Mouse (Mus musculus) cerebellum, adult (tissue): ENCODE results near the gene Gm20388.

Experiments used
- ATAC-seq: cut with Nextera tagmentation; 2 replicates; pipeline ENCODE4 v1.9.2; 2017; ENCODE audit warnings: mild to moderate bottlenecking, moderate library complexity, mixed read lengths; ENCODE audit not compliant: insufficient number of reproducible peaks, low FRiP score, low TSS enrichment

The Gm20388 gene

DNA sequence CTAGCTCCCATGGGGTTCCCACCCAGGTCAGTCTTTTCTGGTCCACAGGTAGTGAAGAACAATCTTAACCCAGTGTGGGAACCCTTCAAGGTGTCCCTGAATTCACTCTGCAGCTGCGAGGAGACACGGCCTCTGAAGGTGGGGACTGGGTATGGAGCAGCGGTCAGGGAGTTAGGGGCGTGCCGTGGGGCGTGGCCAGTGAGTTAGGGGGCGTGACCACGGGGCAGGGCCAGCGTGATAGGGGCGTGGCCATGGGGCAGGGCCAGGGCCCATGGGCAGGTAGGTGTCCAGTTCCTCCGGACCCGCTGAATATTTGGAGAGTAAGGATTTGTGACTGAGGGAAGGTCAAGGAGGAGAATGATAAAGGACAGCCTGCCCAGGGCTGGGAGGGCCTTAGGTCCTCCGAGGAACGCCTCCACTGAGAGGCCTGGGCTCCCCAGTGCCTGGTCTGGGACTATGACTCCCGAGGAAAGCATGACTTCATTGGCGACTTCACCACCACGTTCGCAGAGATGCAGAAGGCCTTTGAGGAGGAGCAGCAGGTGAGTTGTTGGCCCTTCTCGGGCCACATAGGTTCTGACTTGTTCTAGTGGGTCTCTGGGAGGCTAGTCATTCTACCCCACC lies 3215.7 kb downstream of the Gm20388 start:
- no peak for ATAC-seq

DNA sequence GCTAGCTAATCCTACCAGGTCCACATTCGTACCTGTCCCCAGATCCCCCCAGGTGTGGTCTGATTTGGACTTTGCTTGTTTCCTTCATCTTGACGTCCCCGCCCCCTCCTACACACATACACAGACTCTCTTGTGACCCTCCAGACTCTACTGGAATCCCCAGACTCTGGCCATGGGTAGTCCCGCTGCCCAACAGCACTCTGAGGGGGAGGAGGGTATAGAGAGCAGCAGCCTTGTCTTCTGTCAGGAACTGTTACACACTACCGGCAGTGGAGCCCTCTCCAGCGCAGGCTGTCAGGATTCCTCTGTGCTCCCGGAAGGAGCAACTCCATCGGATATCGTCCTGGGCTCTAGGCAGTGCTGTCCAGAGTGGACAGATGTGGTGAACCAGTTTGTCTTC lies 3220.4 kb downstream of the Gm20388 start:
- no peak for ATAC-seq

DNA sequence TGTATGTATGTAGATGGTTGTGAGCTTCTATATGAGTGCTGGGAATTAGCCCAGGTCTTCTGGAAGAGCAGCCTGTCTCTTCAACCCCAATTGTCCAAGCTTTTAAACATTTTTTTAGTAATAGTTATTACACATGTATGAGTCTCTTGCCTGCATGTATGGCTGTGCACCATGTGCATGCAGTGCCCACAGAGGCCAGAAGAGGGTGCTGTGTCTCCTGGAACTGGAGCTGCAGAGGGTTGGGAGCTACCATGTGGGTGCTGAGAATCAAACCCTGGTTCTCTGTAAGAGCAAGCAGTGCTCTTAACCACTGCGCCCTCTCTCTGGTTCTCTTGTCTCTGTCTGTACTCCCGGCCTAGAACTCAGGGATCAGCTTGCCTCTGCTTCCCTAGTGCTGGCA lies 3222.3 kb downstream of the Gm20388 start:
- no peak for ATAC-seq

DNA sequence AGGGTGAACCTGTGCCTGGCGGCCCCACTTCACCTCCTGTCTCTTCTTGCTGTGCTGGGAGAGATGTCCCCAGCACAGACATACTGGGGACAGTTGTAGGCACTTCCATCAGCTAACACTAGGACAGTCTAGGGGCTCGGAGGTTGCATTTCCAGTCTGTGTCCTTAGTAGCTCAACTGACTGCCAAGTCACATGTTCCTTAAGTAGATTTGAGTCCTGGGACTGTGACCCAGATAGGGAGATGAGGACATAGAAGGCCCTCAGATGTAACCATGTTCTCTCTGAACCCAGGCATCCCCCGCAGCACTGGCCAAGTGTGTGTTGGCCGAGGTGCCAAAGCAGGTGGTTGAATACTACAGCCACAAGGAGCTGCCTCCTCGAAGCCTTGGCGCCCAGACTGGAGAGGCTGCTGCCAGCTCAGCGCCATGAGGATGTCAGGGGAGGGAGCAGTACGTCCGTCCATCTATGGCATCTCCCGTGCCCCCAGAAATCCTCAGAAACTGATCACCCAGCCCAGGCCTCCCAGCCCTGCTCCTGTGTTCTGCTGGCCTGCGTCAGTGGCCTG lies 3223.6 kb downstream of the Gm20388 start:
- no peak for ATAC-seq

DNA sequence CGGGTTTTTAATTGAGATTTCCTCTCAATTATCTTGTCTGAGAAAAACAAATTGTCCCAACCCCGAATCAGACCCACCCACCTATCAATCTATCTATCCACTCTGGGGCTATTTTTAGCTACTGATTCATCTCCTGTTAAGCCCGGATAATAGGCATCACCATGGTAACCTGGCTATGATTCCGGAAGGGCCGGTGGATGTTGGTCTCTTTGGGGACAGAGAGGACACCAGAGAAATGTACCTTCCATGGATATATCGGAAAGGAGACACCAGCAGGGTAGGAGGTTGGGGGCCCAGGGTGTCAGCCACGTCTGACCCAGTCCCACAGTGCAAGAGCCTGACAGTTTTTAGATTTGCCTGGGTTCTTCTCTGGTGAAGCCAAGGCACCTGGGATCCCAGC lies 3224.8 kb downstream of the Gm20388 start:
- ATAC-seq, result no peak

DNA sequence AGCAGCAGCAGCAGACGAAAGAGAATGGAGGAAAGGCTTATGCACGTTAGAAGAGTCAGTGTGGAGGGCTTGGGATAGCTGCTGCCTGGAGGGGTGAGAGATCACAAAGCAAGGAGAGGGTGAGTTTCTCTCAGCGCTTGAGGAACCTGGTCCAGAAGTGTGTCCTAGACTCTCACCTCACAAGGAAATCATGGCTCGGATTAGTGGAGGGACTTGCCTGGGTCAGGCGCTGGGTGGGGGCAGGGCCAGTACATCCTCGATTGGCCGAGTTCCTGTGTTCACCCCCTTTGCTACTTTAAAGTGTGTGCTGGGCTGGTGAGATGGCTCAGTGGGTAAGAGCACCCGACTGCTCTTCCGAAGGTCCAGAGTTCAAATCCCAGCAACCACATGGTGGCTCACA lies 3225.2 kb downstream of the Gm20388 start:
- no peak for ATAC-seq

DNA sequence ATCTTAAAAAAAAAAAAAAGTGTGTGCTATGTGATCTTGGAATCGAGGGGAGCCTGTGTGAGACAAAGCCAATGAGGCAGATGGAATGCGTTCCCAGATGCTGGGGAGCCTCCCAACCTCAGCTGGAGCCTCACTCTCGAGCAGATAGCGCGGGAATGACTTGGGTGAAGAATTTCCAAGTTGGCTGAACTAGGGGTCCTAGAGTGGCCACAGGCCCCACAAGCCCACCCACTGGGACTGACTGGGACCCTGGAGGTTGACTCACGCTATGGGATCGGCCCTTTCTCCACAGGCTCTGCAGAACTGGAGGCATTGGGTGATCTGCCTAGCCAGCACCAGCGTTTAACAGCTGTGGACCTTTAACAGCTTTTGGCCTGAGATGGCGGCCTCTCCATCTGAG lies 3225.6 kb downstream of the Gm20388 start:
- ATAC-seq, result no peak

DNA sequence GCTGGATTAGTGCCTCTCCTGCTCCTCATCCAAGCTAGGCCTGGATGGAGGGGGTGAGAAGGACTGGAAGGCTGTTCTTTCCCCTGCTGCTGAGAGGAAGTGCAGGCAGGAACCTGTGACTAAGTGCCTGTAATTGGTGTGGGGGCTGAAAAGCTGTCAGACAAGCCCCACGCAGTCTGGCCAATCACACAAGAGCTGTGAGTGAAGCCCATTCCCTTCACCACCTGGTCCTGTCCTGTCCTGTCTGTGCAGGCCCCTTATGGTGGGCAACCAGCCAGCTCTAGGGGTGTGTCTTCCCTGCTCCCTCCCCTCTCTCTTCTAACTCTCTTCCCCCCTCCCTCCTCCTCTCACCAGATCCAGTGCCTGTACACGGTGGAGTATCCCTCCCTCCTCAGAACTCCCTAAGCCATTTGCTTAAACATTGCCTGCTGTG lies 3227.0 kb downstream of the Gm20388 start:
- no peak for ATAC-seq

DNA sequence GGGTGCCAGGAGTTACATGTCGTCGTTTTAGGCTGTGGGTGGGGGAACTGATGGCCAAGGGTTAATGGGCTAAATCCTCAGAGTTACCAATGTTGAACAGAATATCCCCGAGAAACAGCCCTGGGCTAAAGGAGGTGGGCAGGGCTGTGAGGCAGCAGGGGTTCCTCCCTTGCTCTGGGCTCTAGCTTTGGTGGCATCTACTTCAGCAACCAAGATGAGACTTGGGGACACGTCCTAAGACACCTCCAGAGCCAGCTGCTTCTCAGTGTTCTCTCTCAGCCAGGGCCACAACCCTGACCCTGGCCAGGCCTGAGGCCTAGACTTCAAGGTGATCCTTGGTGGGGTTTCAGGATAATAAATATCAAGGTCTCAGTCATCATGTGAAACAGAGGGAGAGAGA lies 3228.1 kb downstream of the Gm20388 start:
- no peak for ATAC-seq

DNA sequence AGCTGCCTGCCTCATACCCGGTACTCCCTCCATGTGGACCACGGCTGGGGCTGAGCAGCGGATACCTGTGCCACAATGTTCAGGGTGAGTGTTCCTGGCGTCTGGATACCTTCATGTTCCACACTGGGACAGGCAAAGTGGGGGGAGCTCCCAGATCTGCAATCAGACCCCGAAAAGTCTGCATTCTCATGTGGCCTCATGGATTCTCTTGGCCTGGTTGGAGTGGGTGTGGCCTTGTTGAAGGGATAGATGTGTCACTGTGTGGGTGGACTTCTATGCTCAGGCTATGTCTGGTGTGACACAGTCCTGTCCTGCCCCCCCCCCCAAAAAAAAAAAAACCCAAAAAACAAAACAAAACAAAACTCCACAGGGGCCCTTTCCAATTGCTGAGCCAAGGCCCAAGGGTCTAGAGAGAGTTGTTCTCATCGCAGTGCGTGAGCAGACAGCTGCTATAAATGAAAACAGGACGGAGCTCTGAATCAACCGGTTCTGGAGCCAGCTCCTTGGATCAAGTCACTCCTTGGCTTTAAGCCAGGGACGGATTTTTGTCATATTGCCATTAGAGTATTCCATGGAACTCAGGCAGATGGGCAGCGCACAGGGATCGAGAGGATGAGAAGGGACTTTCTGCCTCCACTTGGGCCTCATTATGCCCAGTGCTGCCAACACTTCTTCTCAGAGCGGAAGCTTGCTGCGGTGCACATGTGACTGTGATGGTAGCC lies 3231.3 kb downstream of the Gm20388 start:
- peak; percentile 70; the same call in 1 of the 2 replicates for ATAC-seq

DNA sequence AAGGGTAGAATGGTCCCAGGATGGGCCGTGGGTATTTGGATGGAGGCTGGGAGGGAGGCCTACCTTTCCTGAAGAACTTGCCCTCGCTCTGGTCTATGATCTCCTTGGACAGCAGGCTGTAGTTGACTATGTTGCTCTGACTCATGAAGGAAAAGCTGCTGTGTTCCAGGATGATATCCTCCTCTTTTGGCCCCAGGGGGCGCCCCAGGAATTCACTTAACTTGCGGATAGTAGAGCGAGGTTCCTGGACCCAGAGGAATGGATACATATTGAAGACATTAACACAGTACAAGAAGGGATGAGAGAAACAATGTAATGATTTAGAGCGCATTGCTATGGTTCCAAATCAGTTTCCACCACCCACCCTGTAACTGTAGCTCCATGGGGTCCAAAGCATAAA lies 3234.6 kb downstream of the Gm20388 start:
- no peak for ATAC-seq

DNA sequence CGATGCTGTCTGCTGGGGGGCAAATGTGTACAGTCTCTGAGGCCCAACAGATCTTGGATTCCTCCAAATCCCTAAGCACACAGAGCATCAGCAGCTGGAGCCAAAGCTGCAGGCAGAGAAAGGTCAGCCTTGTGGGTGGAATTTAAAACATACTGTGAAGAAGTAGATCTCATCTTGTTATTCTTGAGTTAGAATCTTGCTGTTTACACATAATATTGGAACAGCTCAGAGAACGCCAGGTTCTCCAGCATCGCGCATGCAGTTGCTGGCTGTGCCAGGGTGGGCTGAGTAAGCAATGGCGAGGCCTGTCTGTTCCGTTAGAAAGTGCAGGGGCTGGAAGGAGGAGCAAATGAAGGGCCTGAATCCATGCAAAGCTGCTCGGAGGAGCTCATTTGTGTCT lies 3235.7 kb downstream of the Gm20388 start:
- no peak for ATAC-seq

DNA sequence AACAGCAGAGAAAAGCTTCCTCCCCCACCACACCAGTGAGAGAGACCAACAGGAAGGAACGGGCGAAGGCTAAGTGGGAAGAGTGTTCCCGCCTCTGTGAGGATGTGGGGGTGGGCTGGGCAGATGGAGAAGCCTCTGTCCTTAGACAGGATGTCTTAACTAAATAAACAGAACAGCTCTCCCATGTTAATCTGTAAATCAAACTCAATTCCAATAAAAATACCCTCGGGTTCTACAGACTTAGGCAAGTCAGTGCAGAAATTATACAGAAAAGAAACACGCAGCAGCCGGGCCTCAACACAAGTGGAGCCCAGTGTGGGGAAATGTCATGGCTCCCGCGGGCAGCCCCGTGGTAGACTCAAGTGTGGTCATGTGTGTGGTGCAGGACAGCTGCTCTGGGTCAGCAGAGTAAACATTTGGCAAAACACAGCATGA lies 3240.1 kb downstream of the Gm20388 start:
- ATAC-seq, result no peak

DNA sequence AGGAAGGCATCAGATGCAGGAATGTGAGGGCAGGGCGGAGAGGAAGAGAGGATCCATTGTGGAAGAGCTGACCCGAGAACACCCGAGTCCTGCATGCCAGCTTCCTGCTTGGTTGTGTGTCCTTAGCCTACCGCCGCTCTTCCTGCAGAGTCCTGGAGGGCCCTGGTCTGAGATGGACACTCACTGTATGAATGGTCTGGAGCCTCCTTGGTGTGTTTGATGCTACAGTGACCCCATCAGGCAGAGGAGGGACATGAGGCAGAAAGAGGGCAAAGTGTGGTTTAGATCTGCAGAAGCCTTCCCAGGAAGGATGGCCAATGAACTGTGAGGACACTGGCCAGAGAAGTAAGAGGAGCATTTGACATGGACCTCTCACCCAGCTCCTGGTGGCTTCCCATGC lies 3244.5 kb downstream of the Gm20388 start:
- ATAC-seq, result no peak

DNA sequence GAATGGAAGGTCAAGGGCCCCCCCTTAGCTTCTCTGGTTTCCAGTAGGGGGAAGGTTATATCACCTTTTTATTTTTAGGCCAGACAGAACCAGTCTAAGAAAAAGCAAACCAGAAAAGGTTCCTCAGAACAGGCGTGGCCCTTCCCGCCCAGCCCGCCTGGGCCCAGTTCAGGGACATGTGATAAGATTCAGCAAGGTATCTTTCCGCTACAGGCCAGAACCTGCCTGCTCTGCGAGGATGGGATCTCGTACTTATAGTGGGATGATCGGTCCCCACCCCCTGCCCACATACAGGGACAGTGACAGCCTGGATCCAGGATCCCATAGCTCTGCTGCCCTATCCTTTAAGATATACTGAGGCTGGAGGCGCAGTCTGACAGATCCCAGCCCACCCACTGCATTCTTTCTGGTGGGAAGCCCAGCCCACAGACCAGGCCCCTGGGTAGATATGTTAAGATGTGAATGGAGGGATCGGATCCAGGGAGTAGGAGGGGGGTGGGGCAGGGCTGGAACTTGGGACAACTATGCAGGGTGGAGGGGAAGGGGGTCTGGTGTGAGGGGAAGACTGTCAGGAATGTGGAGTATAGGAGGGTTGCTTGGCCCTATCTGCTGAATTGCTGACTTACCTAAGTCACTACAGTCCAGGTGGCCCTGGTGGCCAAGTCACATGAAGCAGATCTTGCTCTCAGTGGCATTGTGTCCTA lies 3245.6 kb downstream of the Gm20388 start:
- no peak for ATAC-seq

DNA sequence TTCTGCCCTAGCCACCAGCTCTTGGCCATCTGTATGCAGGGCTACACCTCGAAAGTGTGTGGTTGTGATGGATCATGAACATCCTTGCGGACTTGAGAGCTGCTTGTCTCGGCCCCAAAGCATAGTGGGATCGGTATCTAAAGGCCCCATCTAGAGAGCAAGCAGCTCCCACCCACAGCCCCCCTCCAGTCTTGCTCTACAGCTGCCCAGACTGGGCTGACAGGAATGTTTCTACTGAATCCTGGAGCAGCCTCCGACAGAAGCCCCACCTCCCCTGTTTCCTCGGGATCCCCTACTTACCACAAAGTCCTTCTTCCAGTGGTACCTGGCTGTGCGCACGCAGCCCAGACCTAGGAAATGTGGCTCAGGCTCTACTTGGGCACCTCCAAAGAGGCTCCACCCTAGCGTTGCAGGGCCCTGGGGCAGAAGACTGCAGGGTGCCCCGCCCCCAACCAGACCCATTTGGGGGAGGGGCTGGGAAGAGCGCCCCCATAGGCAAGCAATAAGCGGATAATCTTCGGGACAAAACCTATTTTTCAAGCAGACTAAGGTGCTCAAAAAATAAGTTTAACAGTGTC lies 3247.3 kb downstream of the Gm20388 start, which contains the start of gene Sult5a1:
Gene Sult5a1 (minus strand): TSS at position 428 of the 578 bp plus-strand sequence.
- ATAC-seq, result no peak

DNA sequence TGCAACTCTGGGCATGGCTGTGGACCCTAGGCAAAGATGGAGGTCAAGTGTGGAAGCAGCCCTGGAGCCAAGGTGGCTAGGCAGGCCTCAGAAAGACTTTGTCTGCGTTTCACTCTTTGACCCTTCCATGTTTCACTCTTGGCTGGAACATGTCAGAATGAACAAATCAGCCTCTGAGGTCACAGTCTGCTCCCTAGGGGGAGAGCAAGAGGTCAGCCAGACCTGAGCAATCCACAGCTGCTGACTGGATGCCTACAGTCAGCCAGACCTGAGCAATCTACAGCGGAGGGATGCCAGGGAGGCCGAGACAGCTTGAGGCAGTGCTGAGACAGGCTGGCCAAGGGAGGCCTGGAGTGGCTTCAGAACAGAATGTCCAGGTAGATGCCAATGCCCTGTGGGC lies 3270.8 kb downstream of the Gm20388 start:
- no peak for ATAC-seq

DNA sequence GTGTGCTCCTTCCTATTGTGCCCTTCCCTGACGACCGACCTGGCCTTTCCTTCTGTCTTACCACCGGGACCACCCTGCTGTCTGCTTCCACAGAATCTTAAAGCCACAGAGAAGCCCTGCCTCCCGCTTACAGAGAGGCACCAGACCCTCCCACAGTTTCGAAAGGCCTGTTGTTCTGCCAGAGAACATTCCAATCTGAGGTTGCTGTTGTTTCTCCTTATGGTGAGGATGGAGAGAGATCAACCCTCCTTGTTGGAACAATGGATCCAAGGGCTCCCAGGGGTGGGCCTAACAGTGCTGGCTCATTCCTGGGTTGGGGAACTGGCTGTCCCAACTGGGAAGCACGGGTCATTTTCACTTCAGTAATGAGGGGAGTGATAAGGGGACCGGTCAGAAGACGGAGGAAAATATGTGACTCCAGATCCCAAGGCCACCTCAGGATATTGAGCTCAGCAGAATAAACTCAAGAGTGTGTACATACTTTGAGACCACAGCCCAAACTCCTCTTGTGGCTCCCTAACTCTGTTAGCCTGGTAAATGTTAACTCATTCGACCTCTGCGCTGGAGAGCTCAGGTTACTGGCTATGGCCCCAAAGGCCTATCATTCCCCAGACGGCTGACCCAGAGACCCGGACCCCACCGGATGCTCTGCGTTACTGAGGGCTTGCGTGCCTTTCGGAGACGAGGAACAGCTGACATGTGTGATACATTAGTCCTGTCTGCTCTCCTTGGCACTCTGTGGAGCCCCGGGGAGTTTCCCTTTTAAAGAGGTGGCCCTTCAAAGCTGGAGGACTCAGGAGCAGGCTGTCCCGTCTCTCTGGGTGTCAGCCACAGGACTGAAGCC lies 3275.1 kb downstream of the Gm20388 start, which contains the start of gene Dpep1:
Gene Dpep1 (plus strand): TSS at position 677 of the 844 bp plus-strand sequence.
- ATAC-seq, result no peak

DNA sequence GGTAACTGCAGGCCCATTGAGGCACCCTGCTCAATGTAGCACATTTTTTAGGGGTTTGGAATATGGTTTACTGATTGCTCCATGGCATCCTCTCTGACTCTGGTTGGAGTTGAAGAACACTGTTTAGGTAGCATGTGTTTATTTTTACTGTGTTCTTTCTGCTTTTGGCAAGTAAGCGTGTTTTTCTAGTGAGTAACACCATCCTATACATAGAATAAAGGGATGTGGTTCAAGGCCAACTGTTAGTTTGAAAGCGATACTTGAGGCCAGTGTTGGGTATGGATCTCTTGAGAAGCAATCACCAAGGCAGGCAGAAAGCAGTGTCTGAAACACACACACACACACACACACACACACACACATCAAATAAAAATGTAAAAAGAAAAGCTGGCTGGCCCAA lies 3277.4 kb downstream of the Gm20388 start:
- no peak for ATAC-seq

DNA sequence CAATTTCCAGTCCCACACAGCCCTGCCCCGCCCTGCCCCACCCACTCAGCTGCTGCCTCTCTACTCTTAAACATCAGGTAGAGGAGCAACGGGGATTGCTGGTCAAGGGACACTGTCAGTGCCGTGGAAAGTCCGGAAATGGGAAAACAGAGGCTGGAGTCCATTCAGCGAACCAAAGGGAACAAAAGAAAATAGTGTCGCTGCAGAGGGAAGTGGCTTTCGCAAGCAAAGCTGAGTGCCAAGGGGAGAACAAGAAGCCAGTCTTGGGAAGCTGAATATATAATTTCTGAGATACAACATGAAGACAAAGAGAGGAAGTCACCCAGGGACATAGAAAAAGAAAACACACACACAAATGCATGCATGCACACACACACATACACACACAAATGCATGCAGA lies 3278.2 kb downstream of the Gm20388 start:
- no peak for ATAC-seq
